16 mouse cellular contexts compared by ENCODE assay signal in genomic region chr17:62992977-62993376, GRCm38 (mm10).
"Had no signal": no experiment of that assay in that cellular context is flagged by ENCODE, and none has a peak within 500 bp of the region (broad histone marks: within the 10 kb centered on the region; RNA-seq: fewer than 3 reads in every experiment).

No protein-coding gene starts in this region.

- H3K27ac ChIP-seq: neural tube, embryonic 13.5 days; neural tube, embryonic 15.5 days; stomach, embryonic 15.5 days; stomach, postnatal 0 days had no signal

- H3K4me3 ChIP-seq: neural tube, embryonic 13.5 days; neural tube, embryonic 15.5 days; stomach, embryonic 15.5 days had no signal

- H3K27me3 ChIP-seq: neural tube, embryonic 13.5 days; neural tube, embryonic 15.5 days; stomach, embryonic 15.5 days had no signal

- H3K36me3 ChIP-seq: neural tube, embryonic 13.5 days; neural tube, embryonic 15.5 days; stomach, embryonic 15.5 days had no signal

- DNase-seq: retina, postnatal 1 day; right cerebral cortex, adult 18-20 months; right cerebral cortex, postnatal 14 days; right cerebral cortex, postnatal 25 days; right cerebral cortex, postnatal 4 days; spleen, adult 18-20 months; thymus, adult 18-20 months; thymus, adult 2 months; thymus, postnatal 14 days; thymus, postnatal 25 days; thymus, postnatal 36 days; thymus, postnatal 4 days had no signal

- H3K4me1 ChIP-seq: neural tube, embryonic 13.5 days; neural tube, embryonic 15.5 days; stomach, embryonic 15.5 days had no signal

- H3K9me3 ChIP-seq: neural tube, embryonic 13.5 days; neural tube, embryonic 15.5 days; stomach, embryonic 15.5 days had no signal
